Comparison of ENCODE assay signal across 8 mouse cellular contexts in the genomic region with DNA sequence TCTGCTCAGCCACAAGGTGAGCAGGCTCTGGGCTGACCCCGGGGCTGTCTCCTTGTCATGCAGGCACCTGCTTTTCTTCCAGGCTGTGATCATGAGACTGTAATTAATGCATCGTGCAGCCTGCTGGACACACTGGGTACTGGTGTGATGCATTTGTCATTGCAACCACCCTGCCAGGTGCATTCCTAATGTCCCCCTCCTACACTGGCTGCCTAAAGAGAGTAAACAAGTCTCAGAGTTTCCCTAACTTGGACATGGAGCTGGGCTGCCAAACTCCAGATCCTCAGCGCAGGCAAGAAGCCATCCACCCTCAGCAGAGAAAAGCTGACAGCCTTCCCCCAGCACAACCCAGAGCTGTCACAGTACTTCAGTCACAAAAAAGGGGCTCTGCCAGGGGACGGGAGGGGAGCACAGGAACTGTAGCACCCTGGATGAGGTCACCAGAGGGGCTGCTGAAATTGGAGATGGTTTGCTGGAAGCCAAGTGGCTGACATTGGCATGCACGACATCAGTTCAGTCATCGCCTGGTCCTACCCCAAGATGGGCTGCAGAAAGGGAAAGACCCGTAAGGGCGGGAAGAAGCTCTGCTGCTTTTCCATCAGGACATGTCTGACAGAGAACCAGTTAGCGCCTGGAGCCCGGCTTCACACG. TPM values are rescaled to one million over a fixed set of nuclear protein-coding genes. Genes with fewer than 3 reads are reported as not detected.
DNase-seq lines count a peak whose midpoint lies in the region; ATAC-seq lines count a peak whose summit lies in the region.

No protein-coding gene starts in this region.

- H3K4me1 ChIP-seq in heart, embryonic 12.5 days (replicated peaks) = peaks cover 63% of the 10 kb centered on the region
- peaks cover 2% of the 10 kb centered on the region; the same call in 1 of the 2 replicates for H3K4me1 ChIP-seq in limb, embryonic 11.5 days (ENCODE audit: control insufficient read depth, insufficient read depth, low read length)
- peaks cover 19% of the 10 kb centered on the region for H3K4me1 ChIP-seq in stomach, embryonic 14.5 days (ENCODE audit: control insufficient read depth, insufficient read depth, low read length)

- H3K9me3 ChIP-seq in heart, embryonic 12.5 days (replicated peaks) = no peaks in the 10 kb centered on the region
- H3K9me3 ChIP-seq in limb, embryonic 11.5 days (ENCODE audit: control insufficient read depth, low read length) = no peaks in the 10 kb centered on the region
- H3K9me3 ChIP-seq in stomach, embryonic 14.5 days (ENCODE audit: control insufficient read depth, low read depth, low read length) = no peaks in the 10 kb centered on the region

- peaks cover 28% of the 10 kb centered on the region for H3K36me3 ChIP-seq in heart, embryonic 12.5 days
- peaks cover 5% of the 10 kb centered on the region; the same call in 1 of the 2 replicates for H3K36me3 ChIP-seq in limb, embryonic 11.5 days (ENCODE audit: control insufficient read depth, insufficient read depth, low read length)
- H3K36me3 ChIP-seq in stomach, embryonic 14.5 days (ENCODE audit: control insufficient read depth, insufficient read depth, low read length) = peaks cover 10% of the 10 kb centered on the region

- ATAC-seq in heart, embryonic 12.5 days (ENCODE audit: insufficient number of reproducible peaks, low FRiP score) = 0 out of 2 replicates have a peak, but pooled peaks have one; percentile 12
- no peak for ATAC-seq in limb, embryonic 11.5 days (ENCODE audit: insufficient number of reproducible peaks, low FRiP score, low TSS enrichment, low read depth)
- ATAC-seq in stomach, embryonic 14.5 days (ENCODE audit: insufficient number of reproducible peaks, insufficient read depth, low FRiP score, low read depth) = no peak

- peak overlapping the region; percentile 82 for H3K27ac ChIP-seq in heart, embryonic 12.5 days (ENCODE audit: poor library complexity, severe bottlenecking)
- no peak overlapping the region; the same call in 1 of the 2 replicates for H3K27ac ChIP-seq in limb, embryonic 11.5 days (replicated peaks; ENCODE audit: low read depth, low read length)
- H3K27ac ChIP-seq in stomach, embryonic 14.5 days (ENCODE audit: low read length) = peak overlapping the region; percentile 77

- H3K4me3 ChIP-seq in heart, embryonic 12.5 days = no peak overlapping the region
- no peak overlapping the region for H3K4me3 ChIP-seq in limb, embryonic 11.5 days (ENCODE audit: low read depth, low read length)
- H3K4me3 ChIP-seq in stomach, embryonic 14.5 days (ENCODE audit: low read depth, low read length) = no peak overlapping the region

- H3K27me3 ChIP-seq in heart, embryonic 12.5 days (replicated peaks) = no peaks in the 10 kb centered on the region
- H3K27me3 ChIP-seq in limb, embryonic 11.5 days (ENCODE audit: control insufficient read depth, insufficient read depth, low read length) = no peaks in the 10 kb centered on the region
- no peaks in the 10 kb centered on the region for H3K27me3 ChIP-seq in stomach, embryonic 14.5 days (ENCODE audit: control insufficient read depth, insufficient read depth, low read length)

- peak; percentile 32 for DNase-seq in gastrocnemius, postnatal 14 days
- DNase-seq in gastrocnemius, adult 8-10 months (ENCODE audit: low spot score in 2 of 2) = no peak
- DNase-seq in NIH3T3 (ENCODE audit: low read depth) = peak; percentile 12
- DNase-seq in limb, embryonic 11.5 days (ENCODE audit: low spot score) = no peak
- DNase-seq in spleen, adult 12 weeks (ENCODE audit: low spot score) = no peak
- DNase-seq in layer of hippocampus, postnatal 36 days = no peak

- intact Hi-C loops in gastrocnemius, postnatal 14 days (cut with DNase I; ENCODE audit: low total_unique reads) = no loop called here

- H3K4me2 ChIP-seq in heart, embryonic 12.5 days = peak overlapping the region; percentile 24
- H3K4me2 ChIP-seq in limb, embryonic 11.5 days (ENCODE audit: low read depth, severe bottlenecking) = no peak overlapping the region
- no peak overlapping the region for H3K4me2 ChIP-seq in stomach, embryonic 14.5 days (replicated peaks; ENCODE audit: low read depth, low read length)

- 33% methylated on average over 11 of the region's 11 CpGs for WGBS in heart, embryonic 12.5 days
- 68% methylated on average over 11 of the region's 11 CpGs for WGBS in limb, embryonic 11.5 days
- 58% methylated on average over 11 of the region's 11 CpGs for WGBS in stomach, embryonic 14.5 days

- peak overlapping the region; percentile 42; the same call in 1 of the 2 replicates for H3K9ac ChIP-seq in heart, embryonic 12.5 days
- H3K9ac ChIP-seq in limb, embryonic 11.5 days (ENCODE audit: low read length) = peak overlapping the region; percentile 12; the same call in 1 of the 2 replicates
- H3K9ac ChIP-seq in stomach, embryonic 14.5 days (replicated peaks; ENCODE audit: low read depth, low read length) = no peak overlapping the region

RNA-seq across cellular contexts. Expression of a gene that starts 15.7 kb away (rescaled TPM):
- total RNA-seq in gastrocnemius, postnatal 14 days (2021) = 10 to 100 TPM; 12.2 to 13.4 TPM
- total RNA-seq in gastrocnemius, adult 8-10 months (2022) = 10 to 100 TPM in 3 of 4 experiments, 1 to 10 TPM in 1; 10.0 to 10.9 (median 10.3) TPM
- polyA plus RNA-seq in heart, embryonic 12.5 days (2016; fragmentation: Nextera tagmentation; extraction: Ambion mirVana) = 97.1 and 98.8 TPM in 2 replicates
- 124 and 127 TPM in 2 replicates for polyA plus RNA-seq in limb, embryonic 11.5 days (2014; fragmentation: Nextera tagmentation; extraction: Ambion mirVana)
- 133 and 140 TPM in 2 replicates for polyA plus RNA-seq in stomach, embryonic 14.5 days (2014; fragmentation: Nextera tagmentation; extraction: Ambion mirVana)
- 10 to 100 TPM; 14.8 to 18.1 TPM for total RNA-seq in layer of hippocampus, postnatal 36 days (2021)

RNA-seq across cellular contexts. Expression of a gene that starts 31.2 kb away (rescaled TPM):
- total RNA-seq in gastrocnemius, postnatal 14 days (2021) = 1 to 10 TPM; 4.3 to 4.9 TPM
- 1 to 10 TPM; 6.4 to 7.6 (median 6.7) TPM for total RNA-seq in gastrocnemius, adult 8-10 months (2022)
- polyA plus RNA-seq in heart, embryonic 12.5 days (2016; fragmentation: Nextera tagmentation; extraction: Ambion mirVana) = 5.9 and 7.0 TPM in 2 replicates
- 15.2 and 16.0 TPM in 2 replicates for polyA plus RNA-seq in limb, embryonic 11.5 days (2014; fragmentation: Nextera tagmentation; extraction: Ambion mirVana)
- polyA plus RNA-seq in stomach, embryonic 14.5 days (2014; fragmentation: Nextera tagmentation; extraction: Ambion mirVana) = 9.9 and 10.2 TPM in 2 replicates
- total RNA-seq in layer of hippocampus, postnatal 36 days (2021) = 1 to 10 TPM; 3.5 to 3.9 TPM

Comparison
In these comparisons a context has a peak if more than half of its experiments do, and no peak if none do; other contexts are left out.
1. DNase-seq: peak in gastrocnemius, postnatal 14 days (single experiment) and NIH3T3 (single experiment); none in gastrocnemius, adult 8-10 months (0 of 2), limb, embryonic 11.5 days (single experiment), spleen, adult 12 weeks (single experiment) and layer of hippocampus, postnatal 36 days (0 of 2).